ENCODE assay signal across 12 mouse cellular contexts in the genomic region with DNA sequence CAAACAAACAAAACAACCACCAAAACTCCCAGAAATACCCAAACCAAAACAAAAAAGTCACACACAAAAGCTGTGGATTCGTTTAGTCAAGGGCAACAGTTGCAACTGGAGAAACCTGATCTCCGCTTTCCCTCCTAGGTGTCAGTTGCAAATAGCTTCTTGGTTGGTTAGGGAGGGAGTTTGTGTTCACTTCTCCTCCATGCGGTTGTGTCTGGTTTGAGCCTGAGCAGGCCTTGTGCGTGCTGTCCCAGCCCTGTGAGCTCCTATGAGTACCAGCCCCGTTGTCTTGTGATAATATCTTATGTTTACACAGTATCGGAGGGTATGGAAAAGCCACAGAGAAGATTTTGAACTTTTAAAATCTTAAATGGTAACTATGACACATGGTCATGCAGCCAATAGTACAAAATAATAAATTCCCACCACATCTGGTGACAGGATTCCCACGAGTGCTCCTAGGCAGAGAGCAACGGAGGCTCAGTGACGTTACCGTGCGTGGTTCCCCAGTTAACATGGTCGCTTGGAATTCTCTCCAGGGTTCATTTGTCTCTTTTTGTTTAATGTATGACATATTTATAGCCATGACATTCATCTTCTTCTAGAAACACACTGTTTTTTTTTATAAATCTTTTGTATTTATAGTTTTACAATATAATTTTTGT. TPM values are rescaled to one million over a fixed set of nuclear protein-coding genes. Genes with fewer than 3 reads are reported as not detected.
DNase-seq lines count a peak whose midpoint lies in the region; ATAC-seq lines count a peak whose summit lies in the region.
"Had no signal": no experiment of that assay in that cellular context is flagged by ENCODE, and none has a peak within 500 bp of the region (broad histone marks: within the 10 kb centered on the region; RNA-seq: fewer than 3 reads in every experiment).

No protein-coding gene starts in this region.

- peaks cover 25% of the 10 kb centered on the region; the same call in 1 of the 2 replicates for H3K36me3 ChIP-seq in lung, embryonic 15.5 days
- H3K36me3 ChIP-seq in stomach, embryonic 15.5 days = peaks cover 5% of the 10 kb centered on the region; the same call in 1 of the 2 replicates

- H3K4me2 ChIP-seq in lung, embryonic 15.5 days = no peak overlapping the region
- no peak overlapping the region for H3K4me2 ChIP-seq in stomach, embryonic 15.5 days
- H3K4me2 ChIP-seq: limb, embryonic 15.5 days had no signal

- H3K4me1 ChIP-seq in lung, embryonic 15.5 days = no peaks in the 10 kb centered on the region
- no peaks in the 10 kb centered on the region for H3K4me1 ChIP-seq in stomach, embryonic 15.5 days
- H3K4me1 ChIP-seq: limb, embryonic 15.5 days had no signal

- no peaks in the 10 kb centered on the region for H3K9me3 ChIP-seq in lung, embryonic 15.5 days
- no peaks in the 10 kb centered on the region for H3K9me3 ChIP-seq in stomach, embryonic 15.5 days
- H3K9me3 ChIP-seq: limb, embryonic 15.5 days had no signal

- no peak overlapping the region for H3K4me3 ChIP-seq in lung, embryonic 15.5 days
- H3K4me3 ChIP-seq in stomach, embryonic 15.5 days (replicated peaks) = no peak overlapping the region
- H3K4me3 ChIP-seq: limb, embryonic 15.5 days; myocyte had no signal

- H3K27ac ChIP-seq in lung, embryonic 15.5 days = peak overlapping the region; percentile 64
- peak overlapping the region; percentile 44; the same call in 1 of the 2 replicates for H3K27ac ChIP-seq in stomach, embryonic 15.5 days
- H3K27ac ChIP-seq: limb, embryonic 15.5 days had no signal

- ATAC-seq in lung, embryonic 15.5 days (ENCODE audit: borderline replicate concordance, extremely low read depth, low FRiP score, low TSS enrichment) = no peak
- no peak for ATAC-seq in stomach, embryonic 15.5 days (ENCODE audit: insufficient read depth, low FRiP score, low read depth)
- no peak for ATAC-seq in CD4-positive, CD25-positive, alpha-beta regulatory T cell, adult 4 months
- ATAC-seq: hindbrain, embryonic 16.5 days had no signal

- H3K27me3 ChIP-seq in lung, embryonic 15.5 days = no peaks in the 10 kb centered on the region
- no peaks in the 10 kb centered on the region for H3K27me3 ChIP-seq in stomach, embryonic 15.5 days (replicated peaks)
- H3K27me3 ChIP-seq: limb, embryonic 15.5 days had no signal

- H3K9ac ChIP-seq in lung, embryonic 15.5 days = no peak overlapping the region
- no peak overlapping the region for H3K9ac ChIP-seq in stomach, embryonic 15.5 days
- H3K9ac ChIP-seq: limb, embryonic 15.5 days had no signal

- WGBS in lung, embryonic 15.5 days = 56% methylated on average over 12 of the region's 12 CpGs
- 44% methylated on average over 12 of the region's 12 CpGs for WGBS in stomach, embryonic 15.5 days

- intact Hi-C loops in left cerebral cortex, postnatal 25 days (cut with DNase I) = loop anchor here (5.0 kb wide), 3 partner anchors 810 to 970 kb away; no protein-coding TSS in a partner anchor

- DNase-seq in embryo, embryonic 11 days = peak; percentile 31
- no peak for DNase-seq in embryo, embryonic 10.5 days (ENCODE audit: low spot score)
- DNase-seq in lung, postnatal 36 days = no peak
- peak; percentile 23 for DNase-seq in kidney, adult 9 months
- DNase-seq in left cerebral cortex, postnatal 25 days (ENCODE audit: low spot score in 2 of 2) = no peak
- DNase-seq: cerebellum, postnatal 36 days had no signal

RNA-seq across cellular contexts. Expression of a gene that starts 46.7 kb away (rescaled TPM):
- 5.3 and 5.6 TPM in 2 replicates for polyA plus RNA-seq in lung, embryonic 15.5 days (2015; fragmentation: Nextera tagmentation; extraction: Ambion mirVana)
- polyA plus RNA-seq in stomach, embryonic 15.5 days (2015; fragmentation: Nextera tagmentation; extraction: Ambion mirVana) = 6.1 and 7.2 TPM in 2 replicates
- under 1 TPM in 1 of 2 experiments, not detected in 1; 0.11 TPM for polyA plus RNA-seq in CD4-positive, CD25-positive, alpha-beta regulatory T cell, adult 4 months (2017; shearing (Covaris generic))
- 100 to 1,000 TPM in 1 of 2 experiments, 10 to 100 TPM in 1; 98.2 to 100 TPM for total RNA-seq in left cerebral cortex, postnatal 25 days (2021)

Comparison
In these comparisons a context has a peak if more than half of its experiments do, and no peak if none do; other contexts are left out.
1. DNase-seq: peak in embryo, embryonic 11 days (single experiment) and kidney, adult 9 months (single experiment); none in embryo, embryonic 10.5 days (single experiment), lung, postnatal 36 days (single experiment) and left cerebral cortex, postnatal 25 days (0 of 2).